Mouse (Mus musculus): Measurements from ENCODE around the gene Col25a1. TPM values are rescaled to one million over a fixed set of nuclear protein-coding genes. Genes with fewer than 3 reads are reported as not detected.

The Col25a1 gene
- polyA plus RNA-seq, 1 experiment, result 0.06 TPM

- WGBS, result 82% methylated on average over 9 of the region's 9 CpGs
- H3K27ac ChIP-seq (ENCODE audit: insufficient read depth, low read depth, low read length), result no peak overlapping the region
- no peaks in the 10 kb centered on the region for H3K27me3 ChIP-seq (replicated peaks; ENCODE audit: control insufficient read depth, insufficient read depth, low read length)
- DNase-seq, result no peak
- no peak overlapping the region for H3K4me3 ChIP-seq (ENCODE audit: insufficient read depth, low read depth, low read length)
- TF ChIP-seq POLR2A (IDR thresholded peaks at IDR 0.05; ENCODE audit: low read depth, low read length) (no peak), CTCF (conservative IDR thresholded peaks at IDR 0.05; ENCODE audit: insufficient read depth, insufficient read length, low read depth, low read length) (no peak)
- no peaks in the 10 kb centered on the region for H3K4me1 ChIP-seq (ENCODE audit: control insufficient read depth, insufficient read depth, low read length)
- H3K36me3 ChIP-seq (ENCODE audit: control insufficient read depth, insufficient read depth, low read length), result no peaks in the 10 kb centered on the region
These were observed 387.2 kb downstream of the Col25a1 start for GRCm38 (mm10) chr3:130518457-130518879.

DNA sequence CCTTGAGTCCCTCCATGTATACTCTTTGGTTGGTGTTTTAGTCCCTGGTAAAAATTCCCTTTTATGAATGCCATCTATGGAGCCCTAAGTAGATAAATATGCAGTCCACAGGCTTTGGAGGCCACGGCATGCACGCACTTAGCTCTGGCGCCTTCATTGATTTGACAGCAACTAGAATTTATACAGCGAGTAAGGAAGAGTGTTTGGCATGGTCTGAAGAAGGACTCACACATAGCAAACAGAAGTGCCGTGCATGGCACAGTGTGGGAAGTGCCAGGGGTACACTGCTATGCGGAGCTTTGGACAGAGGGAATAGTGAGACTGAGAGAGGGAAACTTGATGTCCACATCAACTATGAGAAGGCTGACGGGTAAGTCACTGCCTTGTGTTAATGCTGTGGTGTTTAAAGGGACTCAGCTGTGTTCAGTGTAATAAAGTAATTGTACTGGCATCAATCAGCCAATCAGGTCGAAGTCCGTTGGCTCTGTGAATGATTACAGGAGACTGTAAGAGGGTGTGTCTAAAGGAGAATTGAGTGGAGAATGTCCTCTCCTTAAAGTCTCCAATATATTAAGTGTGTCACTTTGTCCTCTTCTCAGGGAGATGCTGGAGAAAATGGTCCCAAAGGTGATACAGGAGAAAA is 390.7 kb downstream of the Col25a1 start:
- TF ChIP-seq POLR2A (IDR thresholded peaks at IDR 0.05; ENCODE audit: low read depth, low read length) (no peak), CTCF (conservative IDR thresholded peaks at IDR 0.05; ENCODE audit: insufficient read depth, insufficient read length, low read depth, low read length) (no peak)
- 77% methylated on average over 9 of the region's 9 CpGs for WGBS
- peak; percentile 35 for DNase-seq
- Histone ChIP-seq H3K27me3 (replicated peaks; ENCODE audit: control insufficient read depth, insufficient read depth, low read length) (no peaks in the 10 kb centered on the region), H3K4me1 (ENCODE audit: control insufficient read depth, insufficient read depth, low read length) (no peaks in the 10 kb centered on the region), H3K4me3 (ENCODE audit: insufficient read depth, low read depth, low read length) (no peak overlapping the region), H3K27ac (ENCODE audit: insufficient read depth, low read depth, low read length) (no peak overlapping the region), H3K36me3 (ENCODE audit: control insufficient read depth, insufficient read depth, low read length) (no peaks in the 10 kb centered on the region)

DNA sequence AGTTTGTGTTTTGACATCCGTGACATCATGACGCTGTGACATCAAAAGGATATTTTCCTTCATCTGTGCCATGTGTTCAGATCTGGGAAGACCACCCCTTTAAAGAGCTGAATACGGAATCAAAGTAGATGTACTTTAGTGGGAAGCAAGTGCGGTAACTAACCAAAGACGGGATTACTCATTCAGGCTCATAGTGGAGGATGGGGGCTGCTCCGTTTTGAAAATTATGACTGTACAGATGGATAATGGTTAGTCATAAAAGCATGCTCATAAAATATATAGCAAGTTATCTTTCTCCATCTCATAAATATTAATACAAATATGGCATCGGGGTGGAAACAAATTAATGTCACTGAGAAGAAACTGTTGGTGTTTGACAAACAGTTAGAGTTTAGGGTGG is 391.7 kb downstream of the Col25a1 start:
- Histone ChIP-seq H3K4me1 (ENCODE audit: control insufficient read depth, insufficient read depth, low read length) (no peaks in the 10 kb centered on the region), H3K4me3 (ENCODE audit: insufficient read depth, low read depth, low read length) (no peak overlapping the region), H3K36me3 (ENCODE audit: control insufficient read depth, insufficient read depth, low read length) (no peaks in the 10 kb centered on the region), H3K27me3 (replicated peaks; ENCODE audit: control insufficient read depth, insufficient read depth, low read length) (no peaks in the 10 kb centered on the region), H3K27ac (ENCODE audit: insufficient read depth, low read depth, low read length) (no peak overlapping the region)
- WGBS, result 81% methylated on average over 7 of the region's 7 CpGs
- no peak for TF ChIP-seq CTCF (conservative IDR thresholded peaks at IDR 0.05; ENCODE audit: insufficient read depth, insufficient read length, low read depth, low read length)
- no peak for TF ChIP-seq POLR2A (IDR thresholded peaks at IDR 0.05; ENCODE audit: low read depth, low read length)
- no peak for DNase-seq

GRCm38 (mm10) chr3:130524367-130525137 is 393.3 kb downstream of the Col25a1 start:
- Histone ChIP-seq H3K27me3 (replicated peaks; ENCODE audit: control insufficient read depth, insufficient read depth, low read length) (no peaks in the 10 kb centered on the region; the same call in 1 of the 2 replicates), H3K4me3 (ENCODE audit: insufficient read depth, low read depth, low read length) (no peak overlapping the region), H3K4me1 (ENCODE audit: control insufficient read depth, insufficient read depth, low read length) (no peaks in the 10 kb centered on the region), H3K27ac (ENCODE audit: insufficient read depth, low read depth, low read length) (no peak overlapping the region), H3K36me3 (ENCODE audit: control insufficient read depth, insufficient read depth, low read length) (no peaks in the 10 kb centered on the region)
- 49% methylated on average over 16 of the region's 16 CpGs for WGBS
- DNase-seq, result no peak
- no peak for TF ChIP-seq CTCF (conservative IDR thresholded peaks at IDR 0.05; ENCODE audit: insufficient read depth, insufficient read length, low read depth, low read length)
- TF ChIP-seq POLR2A (IDR thresholded peaks at IDR 0.05; ENCODE audit: low read depth, low read length), result no peak

DNA sequence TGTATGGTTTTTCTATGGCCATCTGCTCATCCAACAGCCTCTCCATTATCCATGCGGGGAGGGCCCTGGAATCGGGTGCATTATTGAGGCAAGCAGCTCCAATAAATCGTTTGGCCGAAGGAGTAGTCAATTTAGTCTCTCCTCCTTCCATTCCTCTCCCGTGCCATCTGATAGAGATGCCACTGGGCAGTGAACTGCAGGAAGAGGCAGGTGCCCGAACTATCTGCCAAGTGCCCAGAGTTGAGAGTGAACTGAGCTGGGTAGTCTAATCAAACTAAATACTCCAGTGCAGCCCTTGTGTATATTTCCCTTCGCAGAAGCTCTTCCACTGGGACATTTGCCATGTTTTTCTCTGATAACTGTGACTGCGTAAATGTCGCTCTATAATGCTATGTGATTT is 403.7 kb downstream of the Col25a1 start:
- Histone ChIP-seq H3K4me1 (ENCODE audit: control insufficient read depth, insufficient read depth, low read length) (no peaks in the 10 kb centered on the region), H3K27ac (ENCODE audit: insufficient read depth, low read depth, low read length) (no peak overlapping the region), H3K27me3 (replicated peaks; ENCODE audit: control insufficient read depth, insufficient read depth, low read length) (no peaks in the 10 kb centered on the region), H3K36me3 (ENCODE audit: control insufficient read depth, insufficient read depth, low read length) (no peaks in the 10 kb centered on the region), H3K4me3 (ENCODE audit: insufficient read depth, low read depth, low read length) (no peak overlapping the region)
- WGBS, result 85% methylated on average over 9 of the region's 9 CpGs
- no peak for DNase-seq
- no peak for TF ChIP-seq CTCF (conservative IDR thresholded peaks at IDR 0.05; ENCODE audit: insufficient read depth, insufficient read length, low read depth, low read length)
- TF ChIP-seq POLR2A (IDR thresholded peaks at IDR 0.05; ENCODE audit: low read depth, low read length), result no peak

DNA sequence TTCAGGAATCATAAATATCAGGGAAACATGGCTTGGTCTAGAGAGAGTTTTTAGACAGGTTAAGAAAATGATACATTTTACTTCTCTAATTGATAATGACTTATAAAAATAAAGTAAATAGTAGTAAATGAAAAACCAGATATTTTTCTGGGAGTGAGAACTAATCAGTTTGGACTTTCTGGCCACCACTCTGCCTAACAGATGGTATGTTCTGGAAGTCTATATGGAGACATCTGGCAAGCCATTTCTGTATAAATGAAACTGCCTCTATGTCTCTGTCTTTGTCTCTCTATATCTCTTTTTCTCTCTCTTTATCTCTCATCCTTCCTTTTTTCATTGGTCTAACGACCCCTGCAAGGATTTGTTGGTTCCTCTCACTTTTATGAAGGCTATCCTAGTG is 410.2 kb downstream of the Col25a1 start:
- no peaks in the 10 kb centered on the region for H3K4me1 ChIP-seq (ENCODE audit: control insufficient read depth, insufficient read depth, low read length)
- no peaks in the 10 kb centered on the region for H3K36me3 ChIP-seq (ENCODE audit: control insufficient read depth, insufficient read depth, low read length)
- H3K27me3 ChIP-seq (replicated peaks; ENCODE audit: control insufficient read depth, insufficient read depth, low read length), result no peaks in the 10 kb centered on the region; the same call in 1 of the 2 replicates
- H3K27ac ChIP-seq (ENCODE audit: insufficient read depth, low read depth, low read length), result no peak overlapping the region
- no peak for TF ChIP-seq CTCF (conservative IDR thresholded peaks at IDR 0.05; ENCODE audit: insufficient read depth, insufficient read length, low read depth, low read length)
- TF ChIP-seq POLR2A (IDR thresholded peaks at IDR 0.05; ENCODE audit: low read depth, low read length), result no peak
- 57% methylated on average over 1 of the region's 1 CpGs for WGBS
- H3K4me3 ChIP-seq (ENCODE audit: insufficient read depth, low read depth, low read length), result no peak overlapping the region
- DNase-seq, result no peak

GRCm38 (mm10) chr3:130545995-130546394 is 414.7 kb downstream of the Col25a1 start:
- Histone ChIP-seq H3K27me3 (replicated peaks; ENCODE audit: control insufficient read depth, insufficient read depth, low read length) (no peaks in the 10 kb centered on the region; the same call in 1 of the 2 replicates), H3K27ac (ENCODE audit: insufficient read depth, low read depth, low read length) (no peak overlapping the region), H3K4me3 (ENCODE audit: insufficient read depth, low read depth, low read length) (no peak overlapping the region), H3K36me3 (ENCODE audit: control insufficient read depth, insufficient read depth, low read length) (no peaks in the 10 kb centered on the region), H3K4me1 (ENCODE audit: control insufficient read depth, insufficient read depth, low read length) (no peaks in the 10 kb centered on the region)
- TF ChIP-seq CTCF (conservative IDR thresholded peaks at IDR 0.05; ENCODE audit: insufficient read depth, insufficient read length, low read depth, low read length) (no peak), POLR2A (IDR thresholded peaks at IDR 0.05; ENCODE audit: low read depth, low read length) (no peak)
- WGBS, result 87% methylated on average over 3 of the region's 3 CpGs
- DNase-seq, result no peak
